Mouse (Mus musculus): Measurements from ENCODE around the gene Trp53rka.

Trp53rka gene

DNA sequence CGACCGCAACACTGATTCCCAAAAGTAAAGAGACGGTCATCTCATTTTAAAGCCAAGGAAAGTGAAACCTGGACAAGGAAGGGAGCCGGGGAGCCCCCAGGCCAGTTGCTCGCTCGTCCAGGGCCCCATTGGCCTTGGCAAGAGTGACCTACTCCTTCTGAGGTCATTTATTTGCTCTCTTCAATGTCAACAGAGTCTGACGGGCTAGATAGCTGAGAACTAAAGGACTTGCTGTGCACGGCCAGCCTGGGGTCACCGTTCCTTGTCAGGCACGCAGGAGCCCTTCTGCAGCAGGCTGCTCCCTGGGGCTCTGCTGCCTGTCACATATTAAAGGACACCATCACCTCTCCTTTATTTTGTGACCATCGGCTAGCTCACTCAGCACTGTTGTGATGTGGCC is 21.2 kb downstream of the Trp53rka start:
- peaks cover 66% of the 10 kb centered on the region for H3K27me3 ChIP-seq (ENCODE audit: insufficient read depth, low read length)
- no peaks in the 10 kb centered on the region for H3K36me3 ChIP-seq (ENCODE audit: insufficient read depth, low read length)
- TF ChIP-seq CTCF (conservative IDR thresholded peaks at IDR 0.05; ENCODE audit: low read length) (no peak), NANOG (IDR thresholded peaks at IDR 0.05; ENCODE audit: borderline replicate concordance, low read length) (no peak), POU5F1 (IDR thresholded peaks at IDR 0.05; ENCODE audit: borderline replicate concordance, low read length) (no peak)

DNA sequence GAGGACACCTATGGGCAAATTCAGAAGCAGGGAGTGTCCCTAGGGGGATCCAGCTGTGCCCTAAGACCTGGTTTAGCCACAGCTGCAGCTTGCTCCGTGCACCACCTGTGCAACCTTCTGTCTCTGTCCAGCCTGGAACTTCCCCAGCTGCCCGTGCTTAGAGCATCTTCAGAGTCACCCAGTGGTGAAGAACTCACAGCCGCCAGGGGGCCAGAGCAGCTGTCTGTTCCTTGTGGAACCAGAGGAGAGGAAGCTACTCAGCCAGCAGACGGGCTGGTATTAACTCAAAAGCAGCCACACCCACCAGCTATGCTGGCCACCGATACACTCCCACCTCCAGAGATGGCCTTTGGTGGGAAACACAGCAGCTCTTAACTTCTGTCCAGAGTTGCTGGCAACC is 23.0 kb downstream of the Trp53rka start:
- Histone ChIP-seq H3K36me3 (ENCODE audit: insufficient read depth, low read length) (no peaks in the 10 kb centered on the region), H3K4me3 (replicated peaks; ENCODE audit: low read length) (no peak overlapping the region), H3K9me3 (ENCODE audit: low read length) (no peaks in the 10 kb centered on the region), H3K4me1 (replicated peaks; ENCODE audit: low read depth, low read length) (peaks cover 3% of the 10 kb centered on the region), H3K27me3 (ENCODE audit: insufficient read depth, low read length) (peaks cover 66% of the 10 kb centered on the region)
- TF ChIP-seq CTCF (conservative IDR thresholded peaks at IDR 0.05; ENCODE audit: low read length) = no peak
- TF ChIP-seq NANOG (IDR thresholded peaks at IDR 0.05; ENCODE audit: borderline replicate concordance, low read length) = no peak
- TF ChIP-seq POU5F1 (IDR thresholded peaks at IDR 0.05; ENCODE audit: borderline replicate concordance, low read length) = no peak

More for the DNA sequence above, 21.2 kb downstream of the Trp53rka start:
- H3K4me1 ChIP-seq (replicated peaks; ENCODE audit: low read depth, low read length) = peaks cover 3% of the 10 kb centered on the region
- H3K4me3 ChIP-seq (replicated peaks; ENCODE audit: low read length) = no peak overlapping the region
- H3K9me3 ChIP-seq (ENCODE audit: low read length) = no peaks in the 10 kb centered on the region

DNA sequence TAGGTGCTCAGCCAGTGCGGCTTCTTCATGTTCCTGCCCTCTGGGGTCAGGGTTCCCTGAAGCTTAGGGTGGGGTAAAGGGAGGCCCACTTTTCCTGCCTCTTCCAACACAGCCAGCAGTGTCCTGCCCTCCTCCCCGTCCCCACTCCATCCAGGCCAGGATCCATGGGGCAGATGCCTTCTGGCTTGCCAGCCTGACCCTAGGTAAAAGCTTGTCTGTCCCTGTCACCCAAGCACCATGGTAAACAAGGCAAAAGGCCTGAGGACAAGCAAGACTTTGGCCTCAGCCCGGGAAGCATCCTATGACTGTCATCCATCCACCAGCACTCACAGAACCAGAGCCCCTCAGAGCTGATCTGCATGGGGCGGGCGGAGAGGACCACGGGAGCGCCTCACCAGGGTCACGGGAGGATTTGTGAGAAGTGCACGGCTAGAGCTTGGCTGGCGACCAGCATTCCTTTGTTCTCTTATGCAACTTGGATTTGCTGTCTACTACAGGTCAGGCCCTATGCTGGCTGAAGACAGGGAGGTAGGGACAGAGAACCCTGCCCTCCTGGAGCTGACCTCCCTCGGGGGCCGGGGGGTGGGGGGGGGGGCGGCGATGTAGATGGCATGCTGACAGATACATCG is 25.2 kb downstream of the Trp53rka start:
- TF ChIP-seq POU5F1 (IDR thresholded peaks at IDR 0.05; ENCODE audit: borderline replicate concordance, low read length) (no peak), NANOG (IDR thresholded peaks at IDR 0.05; ENCODE audit: borderline replicate concordance, low read length) (no peak), CTCF (conservative IDR thresholded peaks at IDR 0.05; ENCODE audit: low read length) (no peak)
- Histone ChIP-seq H3K27me3 (ENCODE audit: insufficient read depth, low read length) (peaks cover 49% of the 10 kb centered on the region), H3K36me3 (ENCODE audit: insufficient read depth, low read length) (no peaks in the 10 kb centered on the region), H3K9me3 (ENCODE audit: low read length) (no peaks in the 10 kb centered on the region), H3K4me3 (replicated peaks; ENCODE audit: low read length) (no peak overlapping the region), H3K4me1 (replicated peaks; ENCODE audit: low read depth, low read length) (peaks cover 3% of the 10 kb centered on the region)

GRCm38 (mm10) chr2:165459663-165460062 is 33.5 kb downstream of the Trp53rka start:
- Histone ChIP-seq H3K27me3 (ENCODE audit: insufficient read depth, low read length) (peaks cover 31% of the 10 kb centered on the region), H3K9me3 (ENCODE audit: low read length) (no peaks in the 10 kb centered on the region), H3K4me1 (replicated peaks; ENCODE audit: low read depth, low read length) (peaks cover 6% of the 10 kb centered on the region; the same call in 1 of the 2 replicates), H3K4me3 (replicated peaks; ENCODE audit: low read length) (no peak overlapping the region), H3K36me3 (ENCODE audit: insufficient read depth, low read length) (no peaks in the 10 kb centered on the region)
- TF ChIP-seq CTCF (conservative IDR thresholded peaks at IDR 0.05; ENCODE audit: low read length) (no peak), NANOG (IDR thresholded peaks at IDR 0.05; ENCODE audit: borderline replicate concordance, low read length) (no peak), POU5F1 (IDR thresholded peaks at IDR 0.05; ENCODE audit: borderline replicate concordance, low read length) (no peak)

GRCm38 (mm10) chr2:165458189-165458588 is 34.9 kb downstream of the Trp53rka start:
- Histone ChIP-seq H3K9me3 (ENCODE audit: low read length) (no peaks in the 10 kb centered on the region), H3K4me1 (replicated peaks; ENCODE audit: low read depth, low read length) (peaks cover 6% of the 10 kb centered on the region; the same call in 1 of the 2 replicates), H3K4me3 (replicated peaks; ENCODE audit: low read length) (no peak overlapping the region), H3K36me3 (ENCODE audit: insufficient read depth, low read length) (no peaks in the 10 kb centered on the region), H3K27me3 (ENCODE audit: insufficient read depth, low read length) (peaks cover 27% of the 10 kb centered on the region)
- TF ChIP-seq POU5F1 (IDR thresholded peaks at IDR 0.05; ENCODE audit: borderline replicate concordance, low read length) (no peak), CTCF (conservative IDR thresholded peaks at IDR 0.05; ENCODE audit: low read length) (no peak), NANOG (IDR thresholded peaks at IDR 0.05; ENCODE audit: borderline replicate concordance, low read length) (no peak)

DNA sequence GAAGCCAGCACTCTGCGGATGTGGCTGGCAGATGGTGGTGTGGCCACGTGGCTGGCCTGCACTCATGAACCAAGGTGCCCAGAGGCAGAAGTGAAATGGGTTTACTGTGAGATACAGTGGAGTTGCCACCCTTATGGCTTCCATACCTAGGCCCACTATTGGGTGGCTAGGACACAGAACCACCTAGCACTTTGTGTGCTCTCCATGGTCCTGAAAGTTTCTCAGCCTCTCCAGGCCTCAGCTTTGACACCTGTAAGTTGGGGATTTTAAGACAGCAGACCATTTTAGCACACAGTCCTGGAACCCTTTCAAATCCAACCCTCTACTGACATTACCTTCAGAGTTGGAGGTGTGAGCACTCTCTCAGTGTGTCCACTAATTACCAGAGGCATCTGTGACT is 36.4 kb downstream of the Trp53rka start:
- TF ChIP-seq POU5F1 (IDR thresholded peaks at IDR 0.05; ENCODE audit: borderline replicate concordance, low read length) (no peak), CTCF (conservative IDR thresholded peaks at IDR 0.05; ENCODE audit: low read length) (no peak), NANOG (IDR thresholded peaks at IDR 0.05; ENCODE audit: borderline replicate concordance, low read length) (no peak)
- no peaks in the 10 kb centered on the region for H3K36me3 ChIP-seq (ENCODE audit: insufficient read depth, low read length)
- H3K27me3 ChIP-seq (ENCODE audit: insufficient read depth, low read length) = peaks cover 18% of the 10 kb centered on the region
- no peaks in the 10 kb centered on the region for H3K9me3 ChIP-seq (ENCODE audit: low read length)
- no peak overlapping the region for H3K4me3 ChIP-seq (replicated peaks; ENCODE audit: low read length)
- peaks cover 6% of the 10 kb centered on the region; the same call in 1 of the 2 replicates for H3K4me1 ChIP-seq (replicated peaks; ENCODE audit: low read depth, low read length)

GRCm38 (mm10) chr2:165452730-165453693 is 40.1 kb downstream of the Trp53rka start:
- Histone ChIP-seq H3K9me3 (ENCODE audit: low read length) (no peaks in the 10 kb centered on the region), H3K4me1 (replicated peaks; ENCODE audit: low read depth, low read length) (no peaks in the 10 kb centered on the region), H3K4me3 (replicated peaks; ENCODE audit: low read length) (no peak overlapping the region), H3K27me3 (ENCODE audit: insufficient read depth, low read length) (0 out of 2 replicates have a peak, but pooled peaks cover 13% of the 10 kb centered on the region), H3K36me3 (ENCODE audit: insufficient read depth, low read length) (no peaks in the 10 kb centered on the region)
- no peak for TF ChIP-seq NANOG (IDR thresholded peaks at IDR 0.05; ENCODE audit: borderline replicate concordance, low read length)
- no peak for TF ChIP-seq CTCF (conservative IDR thresholded peaks at IDR 0.05; ENCODE audit: low read length)
- no peak for TF ChIP-seq POU5F1 (IDR thresholded peaks at IDR 0.05; ENCODE audit: borderline replicate concordance, low read length)

DNA sequence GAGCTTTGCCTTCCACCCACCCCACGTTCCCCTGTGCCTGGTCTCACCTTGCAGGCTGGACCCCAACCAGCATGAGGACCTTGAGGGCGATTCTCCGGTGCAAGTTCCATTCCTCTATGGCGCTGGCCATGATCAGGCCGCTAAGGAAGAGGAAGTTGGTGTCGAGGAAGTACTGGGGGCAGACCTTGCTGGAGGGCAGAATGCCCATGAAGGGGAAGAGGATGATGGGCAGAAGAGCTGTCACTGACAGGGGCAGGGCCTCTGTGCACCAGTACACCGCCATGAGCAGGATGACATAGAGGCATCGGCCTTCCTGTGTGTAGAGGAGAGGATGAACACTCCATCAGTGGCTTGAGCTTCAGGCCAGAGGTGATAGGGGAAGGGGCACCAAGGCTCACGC is 44.6 kb downstream of the Trp53rka start:
- H3K4me3 ChIP-seq (replicated peaks; ENCODE audit: low read length) = no peak overlapping the region
- no peaks in the 10 kb centered on the region for H3K36me3 ChIP-seq (ENCODE audit: insufficient read depth, low read length)
- no peaks in the 10 kb centered on the region for H3K9me3 ChIP-seq (ENCODE audit: low read length)
- H3K4me1 ChIP-seq (replicated peaks; ENCODE audit: low read depth, low read length) = no peaks in the 10 kb centered on the region
- TF ChIP-seq CTCF (conservative IDR thresholded peaks at IDR 0.05; ENCODE audit: low read length) (no peak), POU5F1 (IDR thresholded peaks at IDR 0.05; ENCODE audit: borderline replicate concordance, low read length) (no peak), NANOG (IDR thresholded peaks at IDR 0.05; ENCODE audit: borderline replicate concordance, low read length) (no peak)
- H3K27me3 ChIP-seq (ENCODE audit: insufficient read depth, low read length) = 0 out of 2 replicates have a peak, but pooled peaks cover 7% of the 10 kb centered on the region

Measured in E14TG2a.4 (cell line).